Mouse (Mus musculus): Measurements from ENCODE around the gene Mogat2.
A peak's percentile ranks its signal among the peaks of the same experiment; 100 is the strongest.

The Mogat2 gene

DNA sequence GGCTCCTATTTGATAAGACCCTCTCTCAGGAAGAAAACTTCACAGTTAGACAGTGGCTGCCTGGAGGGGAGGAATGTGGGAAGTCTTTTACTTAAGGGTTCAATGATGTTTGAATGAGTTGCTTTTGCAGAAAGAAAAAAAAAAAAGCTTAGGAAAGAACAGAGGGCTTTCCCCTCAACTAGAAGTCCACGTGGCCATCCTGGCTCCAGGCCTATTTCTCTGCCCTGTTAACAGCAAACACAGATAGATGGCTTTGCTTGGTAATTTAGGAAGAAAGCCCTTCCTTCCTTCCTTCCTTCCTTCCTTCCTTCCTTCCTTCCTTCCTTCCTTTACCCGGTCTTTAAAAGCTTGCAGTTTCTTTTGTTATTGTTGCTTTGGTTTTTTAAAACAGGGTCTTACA is 3.5 kb downstream of the Mogat2 start:
- no peak for DNase-seq

GRCm38 (mm10) chr7:99232571-99232970 is 5.8 kb downstream of the Mogat2 start:
- DNase-seq = no peak

DNA sequence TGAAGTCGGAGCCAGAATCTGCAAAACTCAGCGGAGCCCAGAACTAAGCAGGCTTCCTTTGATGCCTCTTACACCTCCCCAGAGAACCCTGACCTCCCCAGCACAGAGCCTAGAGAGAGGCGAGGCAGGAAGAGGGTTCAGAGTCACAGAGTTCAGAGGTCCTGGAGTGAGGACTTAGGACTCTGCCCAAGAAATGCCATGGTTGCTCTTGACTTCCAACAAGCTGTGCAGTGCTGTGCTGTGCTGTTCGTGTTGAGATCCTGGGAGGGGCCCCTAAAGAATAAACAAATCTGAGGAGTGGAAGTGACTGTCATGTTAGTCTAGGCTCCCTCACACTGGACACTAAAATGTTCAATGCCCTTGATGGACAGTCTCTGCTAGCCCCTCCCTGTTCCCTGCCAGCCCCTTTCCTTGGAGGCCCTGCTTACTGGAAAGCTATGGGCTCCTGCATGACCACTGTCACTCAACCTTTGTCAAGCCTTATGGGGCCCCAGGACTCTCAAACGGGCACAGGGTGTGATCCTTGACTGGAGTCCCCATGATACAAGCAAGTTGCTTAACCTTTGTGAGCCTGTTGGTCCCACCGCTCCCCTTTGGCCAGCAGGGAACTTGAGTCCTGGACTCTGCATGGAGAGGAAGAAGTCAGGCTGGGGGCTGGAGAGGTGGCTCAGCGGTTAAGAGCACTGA is 8.2 kb downstream of the Mogat2 start:
- peak; percentile 81 for DNase-seq

- peak; percentile 65 for DNase-seq
These were observed 9.0 kb downstream of the Mogat2 start for GRCm38 (mm10) chr7:99229411-99229810.

DNA sequence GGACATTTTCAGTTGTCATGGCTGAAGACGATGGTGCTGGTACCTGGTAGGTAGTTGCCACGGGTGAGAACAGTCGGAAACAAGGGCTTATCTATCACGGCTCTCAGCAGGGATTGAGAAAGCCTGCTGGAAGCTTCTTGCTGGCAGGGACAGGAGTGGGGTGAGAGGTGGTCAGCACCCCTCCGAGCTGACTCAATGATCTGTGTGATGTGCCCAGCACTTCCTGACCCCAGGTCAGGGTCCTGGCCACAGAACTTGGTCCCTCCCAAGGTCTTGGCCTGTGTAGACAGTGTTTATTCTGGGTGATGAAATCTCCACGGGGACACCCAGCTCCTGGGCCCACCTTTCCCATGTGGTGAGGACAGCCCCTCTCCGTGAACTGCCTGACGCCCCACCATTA is 9.6 kb downstream of the Mogat2 start:
- no peak for DNase-seq

- no peak for DNase-seq
These were observed 11.2 kb downstream of the Mogat2 start for GRCm38 (mm10) chr7:99227267-99227666.

DNA sequence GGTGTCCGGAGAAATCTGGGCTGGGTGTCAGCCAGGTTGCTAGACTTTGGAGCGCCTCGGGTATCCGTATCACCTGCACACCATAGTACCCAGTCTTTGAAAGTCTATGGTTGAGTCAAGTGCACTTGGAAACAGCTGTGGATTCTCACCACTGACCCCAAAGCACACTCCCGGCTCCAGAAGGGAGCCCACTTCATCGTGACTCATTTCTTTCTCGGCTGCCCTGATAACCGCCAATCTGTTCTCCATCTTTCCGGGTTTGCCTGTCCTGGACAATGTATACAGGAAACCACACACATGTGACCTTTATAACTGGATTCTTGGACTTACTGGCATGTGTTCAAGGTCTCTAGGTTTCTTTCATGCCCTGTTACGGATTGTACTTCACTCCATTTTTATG is 11.8 kb downstream of the Mogat2 start:
- DNase-seq = no peak

- DNase-seq = peak; percentile 75
These were observed 13.0 kb downstream of the Mogat2 start for GRCm38 (mm10) chr7:99225421-99225820.

DNA sequence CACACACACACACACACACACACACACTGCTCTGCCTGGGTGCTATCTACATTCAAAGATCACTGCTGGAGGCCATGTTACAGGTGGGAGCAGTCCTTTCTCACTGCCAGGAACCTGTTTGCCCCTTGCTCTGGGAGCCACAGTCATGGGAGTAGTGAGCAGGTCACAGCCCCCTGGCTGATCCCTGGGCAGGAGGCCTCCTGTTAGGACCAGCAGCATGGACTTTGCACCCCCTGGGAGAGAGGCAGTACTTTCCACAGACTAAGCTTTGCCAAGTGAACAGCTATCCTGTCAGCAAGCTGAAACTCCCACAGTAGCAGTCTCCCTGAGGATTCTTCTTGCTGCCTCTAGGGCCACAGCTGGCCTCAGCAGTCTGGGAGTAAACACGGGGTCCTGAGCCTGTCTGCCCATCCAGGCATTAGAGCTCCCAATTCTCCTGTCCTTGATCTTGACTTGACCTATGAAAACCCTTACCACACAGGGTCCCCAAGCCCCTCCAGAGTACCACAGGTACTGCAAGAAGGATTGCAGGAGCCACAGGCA is 13.7 kb downstream of the Mogat2 start:
- DNase-seq = peak; percentile 95

DNA sequence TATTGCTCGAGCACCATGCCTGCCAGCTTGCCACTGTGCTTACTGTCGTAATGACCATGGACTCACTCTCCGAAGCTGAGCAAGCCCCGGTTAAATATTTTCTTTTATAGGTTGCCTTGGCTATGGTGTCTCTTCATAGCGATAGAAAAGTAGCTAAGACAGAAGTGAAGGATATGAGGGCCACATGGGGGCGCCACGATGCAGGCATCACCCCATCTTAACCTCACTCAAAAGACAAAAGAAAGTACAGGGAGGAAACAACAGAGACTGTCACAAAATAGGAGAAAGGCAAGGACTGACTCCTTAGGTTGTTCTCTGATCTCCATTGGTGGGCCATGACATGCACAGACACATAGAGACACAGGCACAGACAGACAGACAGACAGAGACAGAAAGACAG is 14.2 kb downstream of the Mogat2 start:
- peak; percentile 54 for DNase-seq

GRCm38 (mm10) chr7:99217338-99218074 is 20.9 kb downstream of the Mogat2 start:
- DNase-seq = no peak

- DNase-seq = peak; percentile 84
These were observed 23.0 kb downstream of the Mogat2 start for GRCm38 (mm10) chr7:99215347-99215855.

DNA sequence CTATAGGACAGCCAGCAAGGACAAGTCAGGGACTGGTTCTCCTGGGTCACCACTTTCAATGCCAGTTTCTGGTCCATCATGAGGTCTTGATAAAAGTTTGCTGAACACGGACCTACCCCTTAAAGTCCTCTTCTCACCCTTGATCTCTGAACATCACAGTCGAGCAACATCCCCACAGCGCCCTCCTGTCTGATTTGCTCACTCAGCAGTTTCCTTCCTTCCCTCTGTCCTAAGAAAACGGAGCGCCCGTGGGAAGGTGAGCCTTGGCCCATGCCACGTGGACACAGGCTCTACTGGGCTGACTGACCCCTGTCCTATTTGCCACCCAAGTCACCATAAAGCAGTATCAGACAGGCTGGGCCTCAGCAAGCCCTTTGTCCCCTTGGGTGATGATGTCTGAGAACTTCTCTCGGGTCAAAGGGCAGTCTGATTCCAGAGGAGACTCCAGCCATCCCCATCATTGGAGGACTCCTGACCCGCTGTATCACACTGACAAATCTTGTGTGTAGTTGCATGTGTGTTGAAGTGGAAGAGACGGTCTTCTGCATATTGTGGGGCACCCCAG is 23.7 kb downstream of the Mogat2 start:
- peak; percentile 82 for DNase-seq

DNA sequence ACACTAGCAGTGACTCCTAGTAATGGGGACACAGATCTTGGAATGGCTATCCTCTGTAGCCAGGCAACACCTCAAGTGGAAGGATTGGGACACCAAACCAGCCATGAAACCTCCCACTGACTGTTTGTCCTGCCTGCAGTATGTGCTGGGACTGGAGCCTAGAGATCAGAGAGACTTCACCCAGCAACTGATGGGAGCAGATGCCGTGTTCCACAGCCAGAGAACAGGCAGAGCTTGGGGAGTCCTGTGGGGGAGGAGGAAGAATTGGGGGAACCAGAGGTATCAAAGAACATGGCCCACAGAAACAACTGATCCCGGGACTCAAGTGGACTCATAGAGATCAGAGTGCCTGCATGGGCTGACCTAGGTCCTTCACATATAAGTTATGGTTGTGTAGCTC is 24.7 kb downstream of the Mogat2 start:
- DNase-seq = no peak

- DNase-seq = no peak
These were observed 25.4 kb downstream of the Mogat2 start for GRCm38 (mm10) chr7:99213056-99213455.

GRCm38 (mm10) chr7:99208704-99209103 is 29.7 kb downstream of the Mogat2 start:
- no peak for DNase-seq

- no peak for DNase-seq
These were observed 32.1 kb downstream of the Mogat2 start for GRCm38 (mm10) chr7:99206364-99206763.

- no peak for DNase-seq
These were observed 36.3 kb downstream of the Mogat2 start for GRCm38 (mm10) chr7:99202163-99202562.

DNA sequence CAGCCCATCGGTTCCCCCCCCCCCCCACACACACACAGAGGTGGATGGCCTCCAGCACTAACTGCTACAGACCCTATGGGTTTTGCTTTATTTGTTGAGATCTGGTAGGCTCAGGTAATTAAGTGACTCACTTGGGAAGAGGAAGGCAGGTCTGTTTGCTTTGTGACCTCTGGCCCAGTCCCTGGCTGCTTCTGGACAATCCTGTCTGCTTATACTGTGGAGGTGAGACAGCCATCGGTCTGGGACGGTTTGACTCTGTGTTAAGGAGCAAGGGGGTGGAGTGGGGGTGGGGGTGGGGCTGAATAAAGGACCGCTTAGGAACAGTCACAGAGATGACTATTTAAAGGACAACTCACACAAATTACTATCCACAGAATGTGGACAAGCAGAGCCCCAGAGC is 38.1 kb downstream of the Mogat2 start:
- DNase-seq = peak; percentile 46

- no peak for DNase-seq
These were observed 38.8 kb downstream of the Mogat2 start for GRCm38 (mm10) chr7:99199451-99200175.

- DNase-seq = no peak
These were observed 39.6 kb downstream of the Mogat2 start for GRCm38 (mm10) chr7:99198811-99199210.

- no peak for DNase-seq
These were observed 43.9 kb downstream of the Mogat2 start for GRCm38 (mm10) chr7:99194511-99194910.

GRCm38 (mm10) chr7:99193926-99194325 is 44.5 kb downstream of the Mogat2 start:
- DNase-seq = no peak

Measured in kidney, adult 9 months (tissue).